Mouse (Mus musculus): Measurements from ENCODE around the gene Rbm3. TPM values are rescaled to one million over a fixed set of nuclear protein-coding genes. Genes with fewer than 3 reads are reported as not detected.

Gene Rbm3
- polyA plus RNA-seq (2012; rRNA removed) = 241 and 293 TPM in 2 replicates

GRCm38 (mm10) chrX:8145153-8145991, at the start of gene Rbm3:
TSS of gene Rbm3 (minus strand) at chrX:8145880.

DNA sequence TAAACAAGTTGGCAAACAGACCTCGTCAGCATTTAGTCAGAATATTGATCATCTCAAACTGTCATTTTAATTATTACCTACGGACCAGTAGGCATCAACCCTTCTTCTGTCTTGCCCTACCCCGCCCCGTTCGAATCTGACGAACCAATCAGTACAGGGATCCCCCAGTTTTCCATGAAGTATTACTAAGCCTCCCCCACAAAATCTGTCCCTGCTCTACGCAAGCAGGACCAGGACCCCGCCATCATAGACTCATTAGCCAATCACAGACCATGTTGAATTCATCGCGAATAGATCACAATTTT, 47.7 kb upstream of the Rbm3 start, which contains the start of gene Ebp:
Gene Ebp (minus strand): TSS at position 94 of the 305 bp plus-strand sequence.

DNA sequence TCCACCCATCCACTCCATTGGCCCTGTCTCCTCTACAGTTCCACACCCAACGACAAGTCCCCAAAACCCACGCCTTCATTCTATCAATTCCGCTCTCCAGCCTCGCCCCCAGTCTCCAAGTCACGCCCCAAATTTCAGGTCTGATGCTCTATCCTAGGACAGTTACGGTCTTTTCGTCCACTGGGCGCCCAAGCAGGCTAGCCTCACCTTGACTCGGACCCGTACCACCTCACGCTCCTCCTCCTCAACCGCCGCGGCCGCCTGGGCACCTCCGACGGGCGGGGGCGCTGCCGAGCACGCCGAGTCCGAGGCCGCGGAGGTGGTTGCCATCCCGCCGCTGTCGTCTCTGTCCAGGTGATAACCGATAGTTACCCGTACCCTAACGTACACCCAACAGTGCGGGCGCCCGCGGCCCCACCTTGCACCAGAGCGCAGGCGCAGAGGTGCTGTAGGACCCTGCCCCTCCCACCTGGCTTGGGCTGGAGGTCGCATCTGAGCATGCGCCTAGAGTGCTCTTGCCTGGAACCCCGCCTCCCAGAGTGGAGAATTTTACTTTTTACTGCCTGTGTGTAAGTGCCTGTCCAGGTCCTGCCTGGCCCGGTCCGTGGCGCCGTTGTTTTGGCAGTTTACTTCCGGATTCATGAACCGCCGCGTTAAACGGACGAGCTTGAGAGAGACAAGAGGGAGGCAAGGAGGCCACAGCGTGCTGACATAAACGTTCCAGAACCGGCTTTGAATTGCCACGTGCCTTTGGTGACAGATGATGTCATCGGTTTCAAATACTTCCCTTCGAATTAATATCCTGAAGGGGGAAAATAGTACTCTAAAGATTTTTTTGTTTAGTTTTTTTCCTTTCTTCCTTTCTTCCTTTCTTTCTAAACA, 30.1 kb upstream of the Rbm3 start, which contains the start of gene Tbc1d25:
Gene Tbc1d25 (minus strand): TSS at position 678 of the 882 bp plus-strand sequence.

GRCm38 (mm10) chrX:8132017-8132976, 13.4 kb downstream of the Rbm3 start, which contains the start of gene Wdr13:
TSS of gene Wdr13 (minus strand) at chrX:8132892.

DNA sequence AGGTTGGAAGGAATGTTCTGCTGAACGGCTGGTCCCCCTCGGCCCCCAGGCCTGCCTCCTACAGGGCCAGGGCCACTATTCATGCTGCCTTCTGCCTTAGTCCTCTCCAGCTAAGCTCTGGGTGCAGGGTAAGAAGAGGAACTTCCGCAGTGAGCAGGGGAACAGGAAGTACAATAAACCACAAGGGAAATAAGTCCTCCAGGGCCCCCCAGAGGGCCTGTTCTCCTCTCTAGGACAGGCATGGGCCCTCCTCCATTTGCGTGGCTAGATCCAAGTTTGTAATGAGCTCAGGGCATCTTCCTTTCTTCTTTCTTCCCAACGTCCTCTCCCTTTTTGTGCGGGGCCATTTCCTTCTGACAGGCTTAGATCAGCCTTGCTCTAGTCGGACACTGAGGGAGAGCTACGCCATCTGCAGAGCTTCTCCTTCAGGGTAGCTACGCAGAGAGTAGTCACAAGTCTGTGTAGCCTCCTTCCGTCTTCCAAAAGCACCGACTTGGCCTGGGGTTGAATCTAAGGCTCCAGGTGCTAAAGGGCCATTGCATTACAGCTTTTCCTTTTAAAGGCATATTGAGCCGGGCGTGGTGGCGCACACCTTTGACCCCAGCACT, 55.2 kb downstream of the Rbm3 start, which contains the start of gene Was:
Gene Was (minus strand): TSS at position 153 of the 608 bp plus-strand sequence.

Other genes starting within 250 kb of the Rbm3 start
- gene Pqbp1, start 246.6 kb downstream of the Rbm3 start, polyA plus RNA-seq (2012; rRNA removed) = 48.7 and 50.7 TPM in 2 replicates
- gene Timm17b, start 246.5 kb downstream of the Rbm3 start, polyA plus RNA-seq (2012; rRNA removed) = 17.0 and 19.4 TPM in 2 replicates
- not detected in 2 replicates for gene Gm10491, start 238.0 kb downstream of the Rbm3 start, polyA plus RNA-seq (2012; rRNA removed)
- not detected in 2 replicates for gene Gm10490, start 236.3 kb downstream of the Rbm3 start, polyA plus RNA-seq (2012; rRNA removed)
- gene Pcsk1n, start 226.1 kb downstream of the Rbm3 start, polyA plus RNA-seq (2012; rRNA removed) = 0.01 and 0.02 TPM in 2 replicates
- not detected in 2 replicates for gene Eras, start 217.3 kb downstream of the Rbm3 start, polyA plus RNA-seq (2012; rRNA removed)
- 10.6 and 11.4 TPM in 2 replicates for gene Hdac6, start 198.0 kb downstream of the Rbm3 start, polyA plus RNA-seq (2012; rRNA removed)
- 97.0 and 119 TPM in 2 replicates for gene Gata1, start 167.8 kb downstream of the Rbm3 start, polyA plus RNA-seq (2012; rRNA removed)
- gene Glod5, start 127.4 kb downstream of the Rbm3 start, polyA plus RNA-seq (2012; rRNA removed) = 0.09 TPM in 1 of 2 replicates, not detected in the other
- 27.8 and 33.8 TPM in 2 replicates for gene Suv39h1, start 71.1 kb downstream of the Rbm3 start, polyA plus RNA-seq (2012; rRNA removed)
- gene Was, start 55.4 kb downstream of the Rbm3 start, polyA plus RNA-seq (2012; rRNA removed) = 9.5 and 11.2 TPM in 2 replicates
- gene Wdr13, start 13.0 kb downstream of the Rbm3 start, polyA plus RNA-seq (2012; rRNA removed) = 14.9 and 16.9 TPM in 2 replicates
- gene Tbc1d25, start 30.3 kb upstream of the Rbm3 start, polyA plus RNA-seq (2012; rRNA removed) = 4.2 and 5.1 TPM in 2 replicates
- gene Ebp, start 47.6 kb upstream of the Rbm3 start, polyA plus RNA-seq (2012; rRNA removed) = 24.0 and 26.6 TPM in 2 replicates
- gene Porcn, start 60.6 kb upstream of the Rbm3 start, polyA plus RNA-seq (2012; rRNA removed) = 1.1 TPM in 2 replicates
- 21.8 and 26.1 TPM in 2 replicates for gene Ftsj1, start 106.5 kb upstream of the Rbm3 start, polyA plus RNA-seq (2012; rRNA removed)
- 37.7 and 48.2 TPM in 2 replicates for gene Slc38a5, start 125.3 kb upstream of the Rbm3 start, polyA plus RNA-seq (2012; rRNA removed)
- gene Ssxb10, start 181.5 kb upstream of the Rbm3 start, polyA plus RNA-seq (2012; rRNA removed) = not detected in 2 replicates
- gene Ssxb9, start 221.1 kb upstream of the Rbm3 start, polyA plus RNA-seq (2012; rRNA removed) = not detected in 2 replicates

Measured in liver, embryonic 14 days (tissue).